Mouse (Mus musculus): ENCODE data around the gene Ankib1.
"Not testable (repeated sequence)": the region's sequence is repeated elsewhere in the genome, so short reads cannot be mapped to it uniquely, and the experiment has no call there.

Gene Ankib1

DNA sequence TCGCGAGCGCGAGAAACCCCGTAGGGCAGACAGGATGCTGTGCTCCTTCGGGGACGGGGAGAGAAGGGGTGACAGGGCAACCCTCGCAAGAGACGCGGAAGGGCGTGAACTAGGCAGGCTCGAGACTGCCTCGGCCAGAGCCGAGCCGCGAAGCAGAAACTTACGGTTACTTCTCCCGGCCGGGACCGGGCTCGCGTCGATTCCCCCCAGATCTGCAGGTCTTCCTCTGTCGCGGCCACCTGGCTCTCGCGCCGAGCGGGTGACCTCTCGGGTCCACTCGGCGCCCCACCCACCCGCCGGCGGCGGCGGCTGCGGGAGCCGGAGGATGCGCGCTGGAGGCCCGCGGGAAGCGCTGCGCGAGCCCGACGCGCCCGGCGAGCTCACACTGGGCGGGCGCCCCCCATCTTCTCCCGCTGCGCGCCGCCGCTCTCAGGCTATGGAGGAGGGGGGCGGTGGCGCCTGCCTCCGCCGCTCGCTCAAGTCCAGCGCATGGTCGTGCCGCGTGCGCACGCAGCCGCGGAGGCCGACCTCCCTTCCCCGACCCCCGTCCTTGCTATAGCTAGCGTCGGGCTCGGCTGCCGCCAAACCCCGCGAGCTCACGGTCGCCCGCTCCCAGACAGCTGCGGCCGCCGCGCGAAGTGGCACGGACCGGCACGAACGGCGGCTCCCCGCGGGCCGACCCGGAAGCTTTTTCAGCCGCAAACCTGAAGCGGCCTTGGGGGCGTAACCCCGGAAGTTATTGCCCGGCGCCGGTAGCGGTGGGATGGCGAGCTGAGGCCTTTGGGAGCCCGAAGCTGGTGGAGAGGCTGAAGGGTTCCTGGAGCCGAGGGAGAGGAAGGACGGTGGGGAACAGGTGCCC is at the start of gene Ankib1, which contains the start of gene Krit1:
Ankib1 (minus strand) TSS at position 493 of the 859 bp plus-strand sequence.
Krit1 (plus strand) TSS at position 752 of the 859 bp plus-strand sequence.
- peak; percentile 87 for DNase-seq

DNA sequence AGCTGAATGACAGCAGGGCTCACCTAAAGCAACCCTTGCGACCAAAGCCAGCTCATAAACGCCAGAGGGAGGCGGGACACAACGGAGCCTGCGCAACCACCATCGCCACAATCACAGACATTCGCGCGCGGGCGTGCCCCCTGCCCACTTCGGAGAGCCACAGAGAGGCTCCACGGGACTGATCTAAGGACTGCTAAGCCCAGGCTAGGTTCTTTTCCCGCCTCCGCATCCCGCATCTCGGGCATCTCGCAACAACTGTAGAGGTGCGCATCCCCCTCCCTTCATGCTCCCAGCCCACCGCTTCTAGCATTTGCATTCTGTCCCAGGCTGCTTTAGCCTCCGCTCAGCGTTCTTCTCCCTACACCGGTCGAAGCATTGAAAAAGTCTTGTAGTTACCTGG is 42.3 kb upstream of the Ankib1 start, which contains the start of gene Lrrd1:
Lrrd1 (plus strand) TSS at position 148 of the 400 bp plus-strand sequence.
- DNase-seq, result no peak

DNA sequence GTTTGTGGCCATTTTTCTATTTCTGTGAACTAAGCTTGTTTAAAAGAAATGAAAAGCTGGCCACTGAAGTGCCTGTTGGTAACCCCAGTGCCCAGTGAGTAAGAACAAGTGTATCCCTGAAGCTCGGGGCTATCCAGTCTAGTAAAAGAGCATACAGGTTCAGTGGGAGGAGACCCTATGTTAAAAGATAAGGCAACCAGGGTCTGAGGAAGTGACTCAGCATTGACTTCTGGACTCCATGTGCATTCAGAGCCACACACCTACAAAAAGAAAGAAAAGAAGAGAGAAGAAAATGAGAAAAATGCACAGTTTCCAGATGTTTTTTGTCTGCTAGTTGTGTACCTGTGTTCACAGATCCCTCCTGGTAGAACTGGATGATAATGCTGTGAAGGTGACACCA is 31.4 kb upstream of the Ankib1 start:
- no peak for DNase-seq

DNA sequence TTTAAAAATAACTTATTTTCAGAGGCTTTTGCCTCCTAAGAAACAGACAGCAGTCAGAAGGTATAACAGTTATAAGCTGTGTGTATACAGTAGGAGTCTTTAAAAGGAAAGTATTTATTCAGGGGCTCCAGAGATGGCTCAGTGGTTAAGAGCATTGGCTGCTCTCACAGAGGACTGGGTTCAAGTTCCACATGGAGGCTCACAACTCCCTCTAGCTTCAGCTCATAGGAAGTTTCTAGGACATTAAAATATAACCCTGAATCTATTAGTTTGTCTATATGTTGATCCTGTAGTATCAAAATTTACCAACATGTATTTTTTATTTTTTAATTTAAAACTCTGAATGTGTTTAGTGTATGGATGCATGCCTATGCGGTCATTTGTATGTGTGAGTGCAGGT is 5.7 kb upstream of the Ankib1 start:
- DNase-seq, result no peak

DNA sequence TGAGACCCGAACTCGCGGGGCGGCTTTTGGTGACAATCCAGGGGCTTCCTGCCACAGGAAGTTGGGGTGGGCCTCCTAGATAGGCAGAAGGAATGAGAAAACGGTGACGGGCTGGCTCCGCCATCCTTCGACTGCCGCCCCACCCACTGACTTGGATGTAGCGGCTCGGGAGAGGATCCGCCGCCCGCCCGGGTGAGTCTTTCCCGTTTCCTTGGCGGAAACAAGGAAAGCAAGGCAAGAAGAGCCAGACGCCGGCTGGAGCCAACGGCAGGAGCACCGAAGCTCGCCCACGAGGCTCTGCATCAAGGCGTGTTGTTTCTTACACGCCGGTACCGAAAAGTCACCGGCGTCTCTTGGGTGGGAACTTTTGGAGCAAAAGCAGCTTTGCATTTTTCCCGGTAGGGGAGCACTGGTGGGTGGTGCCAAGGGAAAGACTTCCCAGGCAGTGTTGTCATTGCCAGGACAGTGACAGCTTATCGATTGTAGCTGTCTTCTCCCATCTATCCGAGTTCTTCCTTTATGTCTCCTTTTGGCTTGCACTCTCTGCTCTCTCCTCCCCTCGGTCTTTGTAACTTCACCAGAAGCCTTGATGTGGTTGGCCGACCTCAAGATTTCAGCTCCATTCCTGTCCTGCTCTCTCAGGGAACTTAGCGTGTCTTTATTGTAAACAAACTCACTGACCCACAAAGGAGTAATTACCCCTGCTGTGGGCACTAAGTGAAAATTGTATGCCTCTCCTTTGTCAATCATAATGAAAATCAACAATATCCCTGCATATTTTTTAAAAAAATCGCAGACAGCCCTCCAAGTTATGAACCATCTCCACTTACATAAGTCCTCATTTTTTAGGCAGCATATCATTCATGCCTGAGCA is 804 bp upstream of the Ankib1 start:
- no peak for DNase-seq

DNA sequence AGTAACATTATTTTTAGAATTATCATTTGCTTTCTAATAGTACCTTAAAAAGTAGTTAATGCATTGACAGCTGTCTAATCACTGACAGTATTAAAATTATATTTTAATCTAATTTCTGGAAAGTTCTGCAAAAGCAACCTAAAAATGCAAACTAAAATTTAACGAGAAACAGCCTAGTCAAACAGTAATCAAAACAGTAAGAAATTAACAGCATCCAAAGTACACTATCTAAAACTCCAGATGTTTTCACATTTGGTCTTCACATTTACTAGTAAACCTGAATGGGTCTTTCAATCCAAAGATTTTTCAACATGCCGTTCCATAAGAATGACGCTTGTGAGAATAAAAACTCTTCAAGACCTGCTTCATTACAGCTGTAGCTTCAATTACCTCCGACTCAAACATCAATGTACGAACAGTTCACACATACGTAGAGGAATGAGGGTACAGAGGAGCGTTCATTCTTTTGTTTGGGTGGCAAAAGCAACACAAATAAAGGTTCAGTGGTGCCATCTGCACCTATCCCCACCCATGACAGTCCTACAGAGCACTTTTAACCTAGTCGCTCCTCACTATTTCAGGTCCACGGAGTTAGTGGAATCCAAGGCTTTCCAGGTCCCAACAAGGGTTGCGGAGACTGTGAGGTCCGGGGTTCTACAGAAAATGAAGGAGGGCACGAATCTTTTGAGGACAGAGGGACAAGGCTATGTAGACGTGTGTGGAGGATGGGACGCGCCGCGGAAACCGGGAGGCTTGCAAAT is 873 bp downstream of the Ankib1 start:
- no peak for DNase-seq

DNA sequence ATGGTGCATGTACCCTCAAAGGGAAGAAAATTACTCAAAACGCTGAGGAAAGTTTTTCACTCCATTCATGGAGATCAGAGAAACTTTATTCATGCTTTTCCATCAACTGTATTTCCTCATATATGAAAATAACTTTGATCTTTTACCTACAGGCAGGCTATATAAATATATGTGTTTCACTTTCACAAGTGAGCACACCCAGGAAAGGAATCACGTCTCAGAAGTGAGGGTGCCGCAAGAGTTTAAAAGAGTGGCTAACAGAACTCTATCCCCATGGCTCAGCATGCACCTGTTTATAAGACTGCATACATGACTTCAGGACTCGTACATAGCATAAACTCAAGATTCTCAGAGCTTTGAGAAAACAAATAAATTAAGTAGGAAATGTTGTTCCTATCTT is 1.8 kb downstream of the Ankib1 start:
- no peak for DNase-seq

DNA sequence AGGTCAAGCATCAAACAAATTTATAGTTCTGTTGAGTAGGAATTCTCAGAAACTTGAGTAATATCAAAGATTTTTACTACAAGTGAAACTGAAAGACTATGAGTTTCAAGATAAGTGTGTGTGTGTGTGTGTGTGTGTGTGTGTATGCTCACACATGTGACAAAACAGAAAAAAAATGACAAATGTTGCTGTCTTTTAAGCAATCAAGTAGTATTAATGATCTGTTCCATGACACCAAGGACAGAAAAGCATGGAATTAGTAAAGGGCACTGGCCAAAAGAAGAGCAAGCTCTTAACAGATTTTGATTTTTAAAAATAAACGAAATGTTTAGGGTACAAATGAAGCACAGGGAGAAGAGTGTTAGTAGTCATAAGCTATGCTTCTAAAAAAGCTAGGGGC is 2.7 kb downstream of the Ankib1 start:
- no peak for DNase-seq

DNA sequence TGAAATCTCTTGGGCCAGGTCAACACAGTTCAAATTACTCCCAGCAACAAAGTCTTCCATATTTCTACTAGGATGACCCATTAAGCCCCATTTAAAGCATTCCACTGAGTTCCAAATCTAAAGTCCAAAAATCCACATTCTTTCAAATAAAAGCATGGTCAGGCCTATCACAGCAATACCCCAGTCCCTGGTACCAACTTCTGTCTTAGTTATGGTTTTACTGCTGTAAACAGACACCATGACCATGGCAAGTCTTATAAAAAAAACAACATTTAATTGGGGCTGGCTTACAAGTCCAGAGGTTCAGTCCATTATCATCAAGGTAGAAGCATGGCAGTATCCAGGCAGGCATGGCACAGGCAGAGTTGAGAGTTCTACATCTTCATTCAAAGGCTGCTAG is 4.1 kb downstream of the Ankib1 start:
- DNase-seq, result not testable (repeated sequence)

DNA sequence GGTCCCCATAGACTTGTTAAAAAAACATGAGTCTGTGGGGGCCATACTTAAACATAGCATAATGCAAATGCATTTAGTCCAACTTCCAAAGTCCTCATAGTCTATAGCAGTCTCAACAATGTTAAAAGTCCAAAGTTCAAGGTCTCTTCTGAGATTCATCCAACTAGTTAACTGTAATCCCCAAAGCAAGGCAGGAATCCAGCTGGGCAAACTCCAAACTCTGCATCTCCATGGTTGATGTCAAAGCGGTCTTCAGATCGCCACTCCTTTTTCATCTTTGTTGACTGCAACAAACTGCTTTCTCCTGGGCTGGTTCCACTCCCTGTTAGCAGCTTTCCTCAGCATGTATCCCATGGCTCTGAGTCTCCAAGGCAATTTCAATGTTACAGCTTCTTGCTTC is 5.6 kb downstream of the Ankib1 start:
- not testable (repeated sequence) for DNase-seq

DNA sequence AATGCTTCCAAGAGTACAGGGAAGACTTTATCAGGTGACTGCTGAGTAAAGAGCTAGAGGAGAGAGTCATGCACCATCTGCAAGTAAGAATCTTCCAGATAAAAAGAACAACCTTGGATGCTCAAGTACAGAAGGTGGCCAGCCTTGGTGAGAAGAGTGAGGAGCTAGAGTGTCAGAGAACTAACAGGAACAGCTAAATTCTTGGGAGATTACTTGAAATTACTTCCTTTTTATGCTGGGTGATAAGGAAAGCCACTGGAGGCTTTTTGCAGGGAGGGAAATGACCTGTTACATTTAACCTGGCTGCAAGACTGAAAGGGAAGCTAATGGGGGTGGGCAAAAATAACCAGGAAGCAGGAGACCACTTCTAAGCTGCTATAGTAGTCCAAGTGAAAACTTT is 11.7 kb downstream of the Ankib1 start:
- no peak for DNase-seq

DNA sequence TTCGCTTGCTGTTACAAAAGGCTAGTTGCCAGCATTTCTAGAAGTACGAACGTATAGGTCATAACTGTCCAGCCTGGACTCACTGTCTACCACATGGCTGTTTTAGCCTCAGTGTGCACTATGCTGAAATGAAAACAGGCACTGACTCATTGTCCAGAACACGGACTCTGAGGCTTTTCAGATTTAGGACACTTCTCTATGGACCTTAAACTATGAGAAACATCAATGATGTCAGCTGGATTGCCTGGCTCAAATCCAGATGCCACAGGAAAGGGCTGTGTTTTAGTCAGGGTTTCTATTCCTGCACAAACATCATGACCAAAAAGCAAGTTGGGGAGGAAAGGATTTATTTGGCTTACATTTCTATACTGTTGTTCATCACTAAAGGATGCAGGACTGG is 15.2 kb downstream of the Ankib1 start:
- DNase-seq, result no peak

DNA sequence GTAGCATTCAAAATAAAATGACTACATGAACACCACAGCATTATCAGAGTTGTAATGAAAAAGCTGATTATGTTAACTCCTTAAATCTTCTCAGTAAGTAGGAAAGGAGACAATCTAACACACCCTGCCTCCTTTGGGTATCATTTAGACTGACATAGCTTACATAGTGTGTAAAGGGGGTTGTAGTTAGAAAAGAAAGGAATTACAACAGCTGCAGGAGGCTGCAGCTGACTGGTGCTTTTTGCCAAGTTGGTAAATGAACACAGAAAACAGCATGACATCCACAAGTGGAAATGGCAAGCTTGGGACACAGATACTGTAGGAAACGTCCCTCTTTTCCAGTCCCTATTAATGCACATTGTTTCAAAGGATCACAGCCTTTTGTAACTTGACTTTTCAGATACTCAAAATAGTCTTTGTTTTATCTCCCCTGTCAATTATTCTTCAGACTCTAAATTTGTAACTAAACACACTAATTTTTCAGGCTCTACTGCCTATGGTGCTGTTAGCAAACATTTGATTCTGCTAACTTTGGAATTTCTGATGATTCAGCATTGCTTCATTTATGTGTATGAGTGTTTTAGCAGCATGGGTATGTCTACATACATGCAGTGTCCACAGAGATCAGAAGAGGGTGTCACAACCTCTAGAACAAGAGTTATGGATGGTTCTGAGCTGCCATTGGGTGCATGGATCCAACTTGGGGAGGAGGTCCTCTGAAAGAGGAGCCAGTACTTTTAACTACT is 17.8 kb downstream of the Ankib1 start:
- DNase-seq, result no peak

DNA sequence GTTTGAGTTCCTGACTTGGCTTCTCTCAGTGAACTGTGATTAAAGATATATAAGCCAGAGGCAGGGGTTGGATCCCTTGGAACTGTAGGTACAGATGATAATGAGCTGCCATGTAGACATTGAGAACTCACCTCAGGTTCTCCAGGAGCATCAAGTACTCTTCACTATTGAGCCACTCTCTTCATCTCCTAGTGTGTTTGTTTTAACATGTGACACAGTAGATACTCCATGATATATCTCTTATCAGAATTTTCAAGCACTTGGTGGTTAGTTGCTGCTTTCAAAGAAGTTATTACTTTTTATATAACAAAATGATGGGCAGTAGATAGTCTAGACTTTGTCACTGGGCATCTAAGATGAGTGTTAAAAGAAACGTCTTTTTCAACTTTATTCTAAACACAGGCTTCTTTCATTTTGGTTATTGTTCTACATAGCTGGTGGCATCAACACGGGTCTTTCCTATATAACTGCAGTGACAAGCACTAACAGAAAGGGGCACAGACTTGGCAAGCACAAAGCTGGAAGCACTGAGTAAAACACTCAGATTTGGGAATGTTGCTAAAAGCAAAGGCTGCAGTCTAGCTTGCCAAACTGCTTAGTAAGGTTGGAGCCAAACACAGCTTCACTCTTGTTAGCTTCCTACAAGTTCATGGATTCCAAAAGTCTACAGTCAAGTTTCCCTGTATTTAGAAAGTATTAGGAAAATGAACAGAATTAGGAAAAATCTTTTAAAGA is 18.6 kb downstream of the Ankib1 start:
- no peak for DNase-seq

DNA sequence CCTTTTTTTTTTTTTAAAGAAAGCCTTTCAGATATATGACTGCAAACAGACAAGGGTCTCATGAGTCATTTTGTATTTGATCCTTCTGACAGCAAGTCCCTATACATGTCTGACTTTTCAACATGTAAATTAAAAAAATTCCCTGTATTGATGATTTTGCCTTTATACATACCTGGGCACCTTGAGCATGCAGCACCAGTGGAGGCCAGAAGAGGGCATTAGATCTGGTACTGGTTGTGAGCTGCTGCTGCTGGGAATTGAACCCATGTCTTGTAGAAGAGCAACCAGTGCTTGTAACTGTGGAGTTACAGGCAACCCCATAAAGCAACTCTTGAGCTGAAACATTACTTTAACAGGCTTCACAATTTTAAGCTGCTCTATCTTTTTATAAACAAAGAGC is 20.1 kb downstream of the Ankib1 start:
- DNase-seq, result no peak

DNA sequence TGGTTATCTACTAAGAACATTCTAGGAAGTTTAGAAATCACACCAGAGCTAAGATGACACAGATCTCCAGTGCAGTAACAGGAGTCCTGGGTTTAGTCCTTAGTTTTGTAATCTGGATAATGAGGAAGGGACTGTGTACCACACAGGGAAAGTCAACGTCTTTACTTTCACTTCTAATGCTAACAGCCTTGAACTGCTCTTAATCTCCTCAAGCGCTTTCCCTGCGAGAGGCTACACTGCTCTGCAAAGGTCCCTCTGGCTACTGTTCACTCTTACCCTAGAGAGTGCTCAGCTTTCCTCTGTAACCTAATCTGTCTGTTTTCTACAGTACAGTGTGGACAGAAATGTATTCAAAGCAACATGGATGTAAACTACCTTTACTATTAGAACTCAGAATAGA is 30.7 kb downstream of the Ankib1 start:
- DNase-seq, result no peak

DNA sequence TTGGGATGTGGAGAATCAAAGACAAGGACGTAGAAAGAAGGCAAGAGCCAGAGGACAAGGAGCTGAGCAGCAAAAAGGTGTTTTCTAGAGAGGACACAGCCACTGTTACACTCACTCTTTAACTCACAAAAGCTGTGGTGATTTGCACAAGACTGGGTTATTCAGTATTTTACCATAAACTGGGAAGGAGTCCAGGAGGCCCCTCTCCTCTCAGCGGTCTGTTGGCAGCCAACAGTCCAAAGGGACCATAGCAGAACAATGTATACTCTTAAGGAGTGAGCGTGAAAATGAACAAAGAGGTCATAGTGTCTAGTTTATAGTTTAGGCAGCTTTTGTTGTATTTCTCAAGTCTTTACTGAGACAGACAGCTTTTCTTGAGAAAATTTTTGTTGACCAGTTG is 31.2 kb downstream of the Ankib1 start:
- DNase-seq, result no peak

DNA sequence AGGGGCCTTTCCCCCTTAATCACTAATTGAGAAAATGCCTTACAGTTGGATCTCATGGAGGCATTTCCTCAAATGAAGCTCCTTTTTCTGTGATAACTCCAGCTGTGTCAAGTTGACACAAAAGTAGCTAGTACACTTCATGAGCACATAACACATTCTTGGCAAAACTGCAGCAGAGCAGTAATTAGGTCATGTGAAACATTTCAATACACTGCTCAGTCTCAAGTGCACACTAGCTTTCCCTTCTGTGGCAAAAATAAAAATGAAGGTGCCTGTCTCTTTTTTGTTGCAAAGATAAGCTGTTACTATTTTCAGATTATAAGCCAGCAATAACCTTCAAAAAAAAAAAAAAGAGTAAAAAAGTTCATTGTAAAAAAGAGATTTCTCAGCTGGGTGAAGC is 52.2 kb downstream of the Ankib1 start:
- not testable (repeated sequence) for DNase-seq

DNA sequence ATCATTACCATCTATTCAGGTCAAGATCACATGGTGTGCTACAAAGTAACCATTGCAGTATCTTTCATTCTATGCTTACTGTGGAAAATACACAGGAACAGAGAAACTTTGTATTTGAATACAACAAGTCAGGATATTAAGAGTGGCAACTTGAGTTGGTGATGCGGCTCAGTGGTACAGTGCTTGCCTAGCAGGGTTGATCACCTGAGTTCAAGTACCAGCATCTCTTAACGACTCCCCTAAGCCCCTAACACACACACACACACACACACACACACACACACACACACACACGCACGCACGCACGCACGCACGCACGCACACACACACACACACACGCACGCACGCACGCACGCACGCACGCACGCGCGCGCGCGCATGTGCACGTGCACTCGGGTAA is 69.9 kb downstream of the Ankib1 start:
- not testable (repeated sequence) for DNase-seq

DNA sequence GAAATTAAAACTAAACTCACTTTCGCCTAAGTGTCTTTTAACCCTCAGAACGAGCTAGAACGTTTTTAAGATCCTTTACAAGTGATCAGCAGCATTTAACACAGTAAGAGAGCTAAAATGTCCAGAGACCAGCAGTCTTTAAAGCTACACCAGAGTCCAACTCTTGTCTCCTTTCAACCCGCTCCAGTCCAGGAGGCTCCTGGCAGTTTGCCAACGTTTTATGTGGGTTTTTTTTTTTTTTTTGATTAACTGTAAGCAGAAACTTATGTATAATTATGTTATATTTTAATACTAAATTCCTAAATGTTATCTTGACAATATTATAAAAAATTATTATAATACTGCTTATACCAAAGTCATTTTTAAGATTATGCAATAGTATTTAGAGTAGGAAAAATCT is 73.9 kb downstream of the Ankib1 start:
- no peak for DNase-seq

DNA sequence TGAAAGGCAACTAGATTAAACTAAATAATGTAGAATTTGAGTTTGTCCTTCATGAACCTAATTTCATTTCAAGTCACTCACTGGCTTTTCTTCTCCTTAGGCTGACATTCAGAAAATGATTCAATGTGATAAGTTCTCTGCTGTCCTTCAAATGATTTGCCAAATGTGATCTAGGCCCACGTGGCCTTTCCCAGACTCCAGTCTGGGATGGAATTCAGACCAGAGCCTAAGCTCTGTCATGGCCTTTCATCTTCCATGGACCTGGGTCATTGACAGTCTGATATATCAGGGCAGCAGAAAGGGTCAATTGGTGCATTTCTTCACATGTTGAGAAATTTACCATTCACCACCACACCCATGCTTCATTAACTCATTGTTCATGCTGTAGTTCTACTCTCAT is 77.2 kb downstream of the Ankib1 start:
- DNase-seq, result no peak

DNA sequence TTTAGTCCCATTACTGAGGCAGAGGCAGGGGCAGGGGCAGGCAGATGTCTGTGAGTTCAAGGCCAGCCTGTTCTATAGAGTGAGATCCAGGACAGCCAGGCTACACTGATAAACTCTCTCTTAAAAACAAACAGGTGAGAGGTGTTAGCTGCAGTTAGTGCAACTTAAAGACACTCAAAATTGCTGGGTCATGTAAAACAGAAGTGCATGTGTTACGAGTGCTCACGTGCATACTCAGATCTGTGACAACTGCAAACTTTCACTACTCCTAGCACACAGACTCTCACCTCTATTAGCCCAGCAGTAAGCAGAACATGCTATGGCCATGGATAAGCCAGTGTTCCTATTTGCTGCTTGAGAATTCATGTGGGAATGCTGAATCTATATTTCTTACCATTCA is 79.3 kb downstream of the Ankib1 start:
- no peak for DNase-seq

Data from cerebellum, adult 11 months (tissue).